Mouse (Mus musculus): ENCODE data around the gene Rnf145.

Rnf145 gene

DNA sequence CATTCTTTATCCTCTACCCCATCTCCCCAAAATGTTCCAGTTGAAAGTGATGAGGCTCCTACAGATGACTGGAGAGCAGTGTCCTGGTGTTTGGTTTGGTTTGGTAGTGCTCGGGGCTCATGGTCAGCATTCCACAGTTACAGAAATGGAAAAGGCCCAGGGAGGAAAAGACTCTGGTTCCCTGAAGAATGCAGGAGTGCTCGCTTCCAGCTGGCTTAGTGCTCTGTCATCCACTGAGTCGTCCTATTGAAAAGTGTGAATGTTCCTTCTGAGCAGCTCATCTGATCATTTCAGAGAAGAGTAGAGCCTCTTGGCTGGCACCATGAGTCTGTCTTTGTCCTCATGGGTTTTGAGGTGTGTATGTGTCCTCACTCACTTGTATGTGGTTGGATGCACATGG, 19.3 kb downstream of the Rnf145 start:
- DNase-seq: no peak

GRCm38 (mm10) chr11:44538501-44539290, 19.9 kb downstream of the Rnf145 start:
- DNase-seq: peak; percentile 39

- no peak for DNase-seq
Measured at GRCm38 (mm10) chr11:44539291-44539930, 20.6 kb downstream of the Rnf145 start.

DNA sequence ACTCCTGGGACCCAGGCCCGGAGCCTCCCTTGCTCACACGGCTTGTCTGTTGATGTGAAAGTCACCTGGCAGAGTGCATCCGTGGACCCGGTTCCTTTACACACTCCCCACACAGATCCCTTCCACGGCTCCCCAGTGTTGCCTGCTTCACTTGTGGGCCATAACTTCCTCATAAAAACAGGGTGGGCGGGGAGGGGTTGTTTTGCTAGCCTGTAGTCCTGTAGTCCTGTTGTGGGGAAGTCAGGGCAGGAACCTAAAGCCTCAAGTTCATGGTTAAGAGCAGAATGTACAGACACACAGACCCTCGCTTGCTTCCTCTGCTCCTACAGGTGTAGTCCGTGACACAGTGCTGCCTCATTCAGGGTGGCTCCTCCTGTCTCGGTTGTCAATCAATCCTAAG, 21.5 kb downstream of the Rnf145 start:
- no peak for DNase-seq

DNA sequence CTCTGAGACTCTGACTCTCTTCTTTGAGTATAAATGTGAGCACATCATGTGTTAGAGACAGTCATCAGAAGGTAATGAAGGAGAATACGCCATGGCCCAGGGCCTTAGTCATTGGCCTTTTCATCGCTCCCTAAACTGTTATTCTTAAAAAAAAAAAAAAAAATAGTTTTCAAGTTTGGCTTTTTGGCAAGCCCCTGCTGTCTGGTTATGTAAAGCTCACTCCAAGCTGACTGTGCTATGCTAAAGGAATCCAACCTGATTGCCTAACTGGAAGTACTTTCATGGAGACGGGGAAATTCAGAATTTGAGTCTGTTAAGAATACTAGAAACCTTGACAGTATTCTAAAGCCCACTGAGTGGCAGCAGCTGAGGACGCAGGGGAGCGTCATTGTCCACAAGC, 22.5 kb downstream of the Rnf145 start:
- no peak for DNase-seq

- no peak for DNase-seq
Measured at GRCm38 (mm10) chr11:44541813-44542212, 23.0 kb downstream of the Rnf145 start.

DNA sequence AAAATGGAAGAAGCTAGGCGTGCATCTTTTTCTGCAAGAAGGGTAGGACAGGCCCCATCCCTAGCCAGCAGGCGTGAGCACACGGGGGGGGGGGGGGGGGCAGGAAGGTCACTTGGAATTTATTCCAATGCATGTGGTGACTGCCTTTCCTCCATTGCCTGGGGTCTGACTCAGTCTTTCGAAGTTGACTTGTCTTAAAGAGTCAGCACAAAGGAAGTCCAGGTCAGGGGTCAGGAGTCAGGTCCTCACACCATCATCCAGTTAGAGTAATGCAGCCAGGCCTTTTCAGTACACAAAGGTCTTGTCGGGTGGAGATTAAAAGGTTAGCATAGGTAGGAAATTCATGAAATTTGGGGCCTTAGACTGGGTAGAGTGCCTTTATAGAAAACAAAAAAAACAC, 24.8 kb downstream of the Rnf145 start:
- no peak for DNase-seq

DNA sequence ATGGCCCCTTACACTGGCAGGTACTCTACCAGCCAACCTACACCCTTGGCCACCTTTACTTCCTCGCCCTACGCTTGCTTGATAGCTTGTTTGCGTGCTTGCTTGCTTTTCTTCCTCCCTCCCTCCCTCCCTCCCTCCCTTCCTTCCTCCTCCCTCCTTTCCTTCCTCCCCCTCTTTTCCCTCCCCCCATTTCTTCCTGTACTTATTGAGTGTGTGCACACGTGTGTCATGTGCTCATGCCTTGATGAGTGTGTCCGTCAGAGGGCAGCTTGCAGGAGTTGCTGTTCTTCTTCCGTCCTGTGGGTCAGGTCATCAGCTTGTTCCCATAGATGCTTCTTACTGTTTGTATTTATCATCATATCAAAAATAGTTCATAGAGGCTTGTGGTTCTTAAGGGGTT, 25.2 kb downstream of the Rnf145 start:
- no peak for DNase-seq

- DNase-seq: no peak
Measured at GRCm38 (mm10) chr11:44545181-44545580, 26.4 kb downstream of the Rnf145 start.

- peak; percentile 40 for DNase-seq
Measured at GRCm38 (mm10) chr11:44546250-44546649, 27.5 kb downstream of the Rnf145 start.

DNA sequence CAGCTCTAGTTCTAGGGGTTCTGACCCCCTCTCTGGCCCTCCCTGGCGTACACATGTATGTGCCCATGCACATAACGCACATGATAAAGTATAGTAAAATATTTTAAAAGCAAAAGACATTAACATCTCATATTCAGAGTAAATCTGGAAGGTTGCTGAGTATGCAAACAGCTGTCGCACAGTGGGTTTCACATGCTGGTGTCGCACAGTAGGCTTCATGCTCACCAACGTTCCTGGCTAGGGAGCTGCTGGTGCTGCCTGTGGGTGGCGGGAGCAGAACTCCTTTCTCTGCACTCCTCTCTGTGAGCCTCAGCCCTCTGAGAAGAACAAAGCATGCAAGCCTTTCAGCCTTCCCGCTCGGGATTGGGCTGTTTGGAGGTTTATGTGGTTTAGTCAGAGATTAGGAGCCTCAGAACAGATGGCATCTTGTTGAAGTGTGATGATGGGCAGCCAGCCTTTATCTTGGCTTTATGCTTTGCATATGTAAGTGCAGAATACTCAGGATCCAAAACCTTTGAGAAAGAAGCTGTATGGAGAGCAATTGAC, 29.0 kb downstream of the Rnf145 start:
- no peak for DNase-seq

DNA sequence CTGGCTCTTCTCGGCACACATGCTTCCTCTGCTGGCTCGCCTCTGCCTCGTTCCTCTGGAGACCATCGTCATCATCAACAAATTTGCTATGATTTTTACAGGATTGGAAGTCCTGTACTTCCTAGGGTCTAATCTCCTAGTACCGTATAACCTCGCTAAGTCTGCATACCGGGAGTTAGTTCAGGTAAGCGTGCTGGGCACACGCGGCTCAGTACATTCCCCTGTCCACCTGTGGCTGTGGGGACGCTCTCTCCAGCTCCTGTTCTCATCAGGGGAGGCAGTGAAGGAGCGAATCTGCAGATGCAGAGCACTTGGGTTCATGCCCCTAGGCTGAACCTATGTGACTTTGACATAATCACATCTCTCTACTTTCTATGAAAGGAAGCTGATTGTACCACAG, 30.1 kb downstream of the Rnf145 start:
- DNase-seq: no peak

GRCm38 (mm10) chr11:44549511-44550278, 30.9 kb downstream of the Rnf145 start:
- DNase-seq: no peak

- no peak for DNase-seq
Measured at GRCm38 (mm10) chr11:44550996-44551395, 32.2 kb downstream of the Rnf145 start.

- no peak for DNase-seq
Measured at GRCm38 (mm10) chr11:44554339-44554738, 35.6 kb downstream of the Rnf145 start.

GRCm38 (mm10) chr11:44558521-44558920, 39.8 kb downstream of the Rnf145 start:
- no peak for DNase-seq

- DNase-seq: no peak
Measured at GRCm38 (mm10) chr11:44559466-44559865, 40.7 kb downstream of the Rnf145 start.

DNA sequence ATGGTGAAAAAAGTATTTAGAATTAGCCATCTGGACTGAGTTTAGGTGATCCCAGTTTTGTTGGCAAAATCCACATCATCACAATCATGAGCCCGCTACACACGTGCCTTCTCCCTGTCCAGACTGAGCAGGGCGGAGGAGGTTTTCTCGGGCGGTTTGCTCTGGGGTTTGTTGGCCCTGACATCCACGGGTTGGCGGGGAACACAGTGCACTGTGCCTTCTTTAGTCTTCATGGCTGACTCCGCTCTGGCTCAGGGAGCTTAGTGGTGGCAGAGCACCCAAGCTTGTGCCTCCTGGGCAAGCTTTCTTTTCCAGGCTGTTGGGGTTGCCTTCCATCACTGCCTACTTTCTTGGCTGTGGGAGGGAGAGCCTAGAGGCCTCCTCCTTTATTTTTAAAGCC, 41.6 kb downstream of the Rnf145 start:
- no peak for DNase-seq

DNA sequence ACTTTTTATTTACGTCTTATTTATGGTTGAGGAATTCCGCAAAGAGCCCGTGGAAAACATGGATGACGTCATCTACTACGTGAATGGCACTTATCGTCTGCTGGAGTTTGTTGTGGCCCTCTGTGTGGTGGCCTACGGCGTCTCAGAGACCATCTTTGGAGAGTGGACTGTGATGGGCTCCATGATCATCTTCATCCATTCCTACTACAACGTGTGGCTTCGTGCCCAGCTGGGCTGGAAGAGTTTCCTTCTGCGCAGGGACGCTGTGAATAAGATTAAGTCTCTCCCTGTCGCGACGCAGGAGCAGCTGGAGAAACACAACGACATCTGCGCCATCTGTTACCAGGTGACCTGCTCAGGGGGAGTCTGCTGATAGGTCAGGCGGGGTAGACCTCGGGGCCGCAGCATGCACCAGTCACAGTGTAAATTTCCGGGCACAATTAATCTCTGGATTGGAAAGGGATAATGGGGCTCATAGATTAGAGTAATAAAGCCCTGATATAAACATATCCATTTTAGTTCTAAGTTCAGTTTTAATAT, 42.8 kb downstream of the Rnf145 start:
- no peak for DNase-seq

- no peak for DNase-seq
Measured at GRCm38 (mm10) chr11:44562389-44563135, 43.8 kb downstream of the Rnf145 start.

DNA sequence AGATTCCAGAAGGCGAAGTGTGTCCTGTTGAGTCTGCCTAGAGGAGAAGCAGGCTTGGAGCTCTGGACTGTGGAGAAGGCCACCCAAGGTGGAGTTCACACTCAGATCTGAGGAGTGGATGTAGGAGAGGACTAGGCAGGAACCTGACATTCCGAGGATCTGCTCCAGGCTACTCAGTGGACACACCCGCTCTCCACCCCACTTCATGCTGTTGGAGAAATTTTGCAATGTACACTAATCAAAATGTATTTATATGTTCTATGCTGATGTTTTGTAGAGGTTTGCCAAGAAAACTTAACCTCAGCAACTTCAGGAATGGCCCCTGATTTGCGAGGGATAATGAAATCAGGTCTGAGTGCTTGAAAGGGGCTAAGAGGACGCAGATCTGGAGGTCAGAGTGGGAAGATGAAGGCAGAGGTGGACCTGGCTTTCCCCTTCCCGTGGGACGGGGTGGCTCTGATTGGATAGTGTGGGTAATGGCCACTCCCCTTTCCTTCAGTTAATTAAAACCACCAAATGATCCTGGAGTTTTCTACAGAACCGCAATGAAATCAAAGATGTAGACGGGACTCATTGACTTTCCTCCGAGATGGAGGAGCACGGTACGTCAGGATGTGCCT, 45.6 kb downstream of the Rnf145 start:
- no peak for DNase-seq

DNA sequence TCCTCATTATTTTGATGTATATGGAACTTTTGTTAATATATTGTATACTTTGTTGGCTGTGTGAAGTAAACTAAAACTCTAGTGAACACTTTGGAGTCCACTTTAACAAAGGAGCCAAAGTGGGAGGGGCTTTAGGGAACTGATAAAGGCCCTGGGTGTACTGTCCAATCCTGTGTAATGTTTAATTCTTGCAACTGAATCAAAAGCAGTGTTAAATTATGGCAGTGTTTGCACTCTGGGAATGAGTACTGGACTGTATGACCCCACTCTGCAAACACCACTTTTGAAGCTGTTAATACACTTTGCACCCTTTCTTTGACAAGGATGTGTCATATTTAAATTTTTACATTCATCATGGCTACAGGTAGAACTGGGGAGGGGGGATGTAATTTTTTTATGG, 46.2 kb downstream of the Rnf145 start:
- DNase-seq: no peak
